Mouse (Mus musculus) spleen, adult 18-20 months (tissue): ENCODE data around the gene Tmem59l.
"Not testable (repeated sequence)": the region's sequence is repeated elsewhere in the genome, so short reads cannot be mapped to it uniquely, and the experiment has no call there.

Source experiments
- DNase-seq, 2 experiments: peaks; one replicate each; pipeline ENCODE4 v3.0.0; 2022; ENCODE audit warnings: mixed read lengths in 2 of 2

Gene Tmem59l

GRCm38 (mm10) chr8:70486941-70487520 is at the start of gene Tmem59l:
Gene Tmem59l (minus strand): TSS chr8:70487358.
- no peak for DNase-seq

GRCm38 (mm10) chr8:70535701-70536100 is 48.5 kb upstream of the Tmem59l start:
- no peak for DNase-seq

- no peak for DNase-seq
Measured at GRCm38 (mm10) chr8:70535221-70535620, 48.1 kb upstream of the Tmem59l start.

GRCm38 (mm10) chr8:70534281-70534680 is 47.1 kb upstream of the Tmem59l start:
- DNase-seq, result no peak

- DNase-seq, result no peak
Measured at GRCm38 (mm10) chr8:70530314-70530713, 43.2 kb upstream of the Tmem59l start.

GRCm38 (mm10) chr8:70529741-70530161 is 42.6 kb upstream of the Tmem59l start:
- DNase-seq, result no peak

- DNase-seq, result no peak
Measured at GRCm38 (mm10) chr8:70529299-70529698, 42.1 kb upstream of the Tmem59l start.

- DNase-seq, result no peak
Measured at GRCm38 (mm10) chr8:70528182-70528797, 41.1 kb upstream of the Tmem59l start.

- peak; percentile 95 to 99 for DNase-seq
Measured at GRCm38 (mm10) chr8:70527512-70528181, 40.5 kb upstream of the Tmem59l start, which contains the start of the genes Fkbp8 and Kxd1. Gene Fkbp8 (plus strand): TSS chr8:70527724. Gene Kxd1 (minus strand): TSS chr8:70527956.

GRCm38 (mm10) chr8:70527111-70527511 is 40.0 kb upstream of the Tmem59l start:
- no peak for DNase-seq

- peak; percentile 92 to 93 for DNase-seq
Measured at GRCm38 (mm10) chr8:70522592-70523403, 35.6 kb upstream of the Tmem59l start.

- no peak for DNase-seq
Measured at GRCm38 (mm10) chr8:70519606-70520005, 32.4 kb upstream of the Tmem59l start.

- no peak for DNase-seq
Measured at GRCm38 (mm10) chr8:70519043-70519442, 31.9 kb upstream of the Tmem59l start.

- no peak for DNase-seq
Measured at GRCm38 (mm10) chr8:70517940-70518643, 30.9 kb upstream of the Tmem59l start.

GRCm38 (mm10) chr8:70513441-70513840 is 26.3 kb upstream of the Tmem59l start:
- DNase-seq, result no peak

GRCm38 (mm10) chr8:70512253-70512903 is 25.2 kb upstream of the Tmem59l start:
- DNase-seq, result no peak

- DNase-seq, result no peak
Measured at GRCm38 (mm10) chr8:70511770-70512169, 24.6 kb upstream of the Tmem59l start.

- DNase-seq, result not testable (repeated sequence)
Measured at GRCm38 (mm10) chr8:70511174-70511573, 24.0 kb upstream of the Tmem59l start.

GRCm38 (mm10) chr8:70510228-70510915 is 23.2 kb upstream of the Tmem59l start, which contains the start of gene Uba52:
Gene Uba52 (minus strand): TSS chr8:70510801.
- peak; percentile 95 for DNase-seq

- no peak for DNase-seq
Measured at GRCm38 (mm10) chr8:70509281-70509952, 22.3 kb upstream of the Tmem59l start.

- no peak for DNase-seq
Measured at GRCm38 (mm10) chr8:70507027-70507393, 19.9 kb upstream of the Tmem59l start.
